7 mouse cellular contexts compared by ENCODE assay signal in genomic region chr10:4341430-4341829, GRCm38 (mm10). TPM values are rescaled to one million over a fixed set of nuclear protein-coding genes. Genes with fewer than 3 reads are reported as not detected.
DNase-seq lines count a peak whose midpoint lies in the region; ATAC-seq and TF ChIP-seq lines count a peak whose summit lies in the region.

No protein-coding gene starts in this region.

- 15% methylated on average over 2 of the region's 2 CpGs for WGBS in limb, embryonic 11.5 days

- H3K4me3 ChIP-seq in ES-Bruce4 (ENCODE audit: low read depth, low read length), result no peak overlapping the region
- no peak overlapping the region for H3K4me3 ChIP-seq in limb, embryonic 11.5 days (ENCODE audit: low read depth, low read length)

- no peak for TF ChIP-seq POLR2A in ES-Bruce4 (IDR thresholded peaks at IDR 0.05; ENCODE audit: insufficient read depth, low read length)

- peak overlapping the region; percentile 33 for H3K27ac ChIP-seq in ES-Bruce4 (ENCODE audit: insufficient read depth, low read length)
- no peak overlapping the region for H3K27ac ChIP-seq in limb, embryonic 11.5 days (replicated peaks; ENCODE audit: low read depth, low read length)

- no peak overlapping the region for H3K4me2 ChIP-seq in limb, embryonic 11.5 days (ENCODE audit: low read depth, severe bottlenecking)

- peak overlapping the region; percentile 48; the same call in 1 of the 2 replicates for H3K9ac ChIP-seq in ES-Bruce4 (ENCODE audit: low read depth, poor library complexity, severe bottlenecking)
- H3K9ac ChIP-seq in limb, embryonic 11.5 days (ENCODE audit: low read length), result no peak overlapping the region

- H3K9me3 ChIP-seq in ES-Bruce4 (replicated peaks; ENCODE audit: control insufficient read depth, insufficient read depth, low read length, poor library complexity, severe bottlenecking), result no peaks in the 10 kb centered on the region
- no peaks in the 10 kb centered on the region for H3K9me3 ChIP-seq in limb, embryonic 11.5 days (ENCODE audit: control insufficient read depth, low read length)

- DNase-seq in layer of hippocampus, postnatal 10 days (ENCODE audit: low spot score in 2 of 2), result peak; percentile 39
- DNase-seq in layer of hippocampus, adult 18-20 months (ENCODE audit: low spot score in 2 of 2), result no peak
- peak; percentile 77 for DNase-seq in adipocyte (ENCODE audit: low spot score)
- peak; percentile 57 for DNase-seq in gastrocnemius, postnatal 14 days
- DNase-seq in limb, embryonic 11.5 days (ENCODE audit: low spot score), result peak; percentile 48
- peak; percentile 58 for DNase-seq in retina, embryonic 14.5 days (ENCODE audit: low spot score)

- intact Hi-C loops in gastrocnemius, postnatal 14 days (cut with DNase I; ENCODE audit: low total_unique reads), result loop anchor here (5.0 kb wide), 1 partner anchor 304 kb away; no protein-coding TSS in a partner anchor

- no peak for TF ChIP-seq EP300 in ES-Bruce4 (IDR thresholded peaks at IDR 0.05; ENCODE audit: insufficient read depth, low read depth, low read length)

- H3K27me3 ChIP-seq in ES-Bruce4 (ENCODE audit: control insufficient read depth, insufficient read depth, low read length, poor library complexity, severe bottlenecking), result no peaks in the 10 kb centered on the region
- no peaks in the 10 kb centered on the region for H3K27me3 ChIP-seq in limb, embryonic 11.5 days (ENCODE audit: control insufficient read depth, insufficient read depth, low read length)

- peaks cover 2% of the 10 kb centered on the region; the same call in 1 of the 2 replicates for H3K36me3 ChIP-seq in ES-Bruce4 (ENCODE audit: control insufficient read depth, insufficient read depth, low read length, poor library complexity, severe bottlenecking)
- no peaks in the 10 kb centered on the region for H3K36me3 ChIP-seq in limb, embryonic 11.5 days (ENCODE audit: control insufficient read depth, insufficient read depth, low read length)

- ATAC-seq in limb, embryonic 11.5 days (ENCODE audit: insufficient number of reproducible peaks, low FRiP score, low TSS enrichment, low read depth), result no peak

- TF ChIP-seq CTCF in ES-Bruce4 (IDR thresholded peaks at IDR 0.05; ENCODE audit: low read depth, low read length), result peak; percentile 44

- H3K4me1 ChIP-seq in ES-Bruce4 (ENCODE audit: control insufficient read depth, insufficient read depth, low read length), result peaks cover 10% of the 10 kb centered on the region
- H3K4me1 ChIP-seq in limb, embryonic 11.5 days (ENCODE audit: control insufficient read depth, insufficient read depth, low read length), result 0 out of 2 replicates have a peak, but pooled peaks cover 2% of the 10 kb centered on the region

RNA-seq across cellular contexts. Expression of gene Zbtb2, which starts 46.5 kb away (rescaled TPM):
- 10 to 100 TPM; 10.8 to 12.0 TPM for total RNA-seq in layer of hippocampus, postnatal 10 days (2021)
- 10 to 100 TPM; 15.0 to 15.3 TPM for total RNA-seq in layer of hippocampus, adult 18-20 months (2021)
- polyA plus RNA-seq in ES-Bruce4 (2011; ENCODE audit: insufficient read depth, insufficient read length, low read depth, missing spikeins), result 11.0 and 13.1 TPM in 2 replicates
- total RNA-seq in gastrocnemius, postnatal 14 days (2021), result 1 to 10 TPM; 4.2 to 4.5 TPM
- 22.7 and 24.4 TPM in 2 replicates for polyA plus RNA-seq in limb, embryonic 11.5 days (2014; fragmentation: Nextera tagmentation; extraction: Ambion mirVana)

Comparison
In these comparisons a context has a peak if more than half of its experiments do, and no peak if none do; other contexts are left out.
1. DNase-seq: peak in layer of hippocampus, postnatal 10 days (2 of 2), adipocyte (single experiment), gastrocnemius, postnatal 14 days (single experiment), limb, embryonic 11.5 days (single experiment) and retina, embryonic 14.5 days (single experiment); none in layer of hippocampus, adult 18-20 months (0 of 2).